Mouse (Mus musculus): ENCODE data around the gene Rgs9bp. TPM values are rescaled to one million over a fixed set of nuclear protein-coding genes. Genes with fewer than 3 reads are reported as not detected.

Gene Rgs9bp
- polyA plus RNA-seq, 3 experiments from 2014 or later: not detected

Other genes starting within 250 kb of the Rgs9bp start
- gene Faap24, start 188.7 kb downstream of the Rgs9bp start, polyA plus RNA-seq (2017; shearing (Covaris generic)): 10 to 100 TPM; 32.3 to 41.3 (median 34.6) TPM
- 10 to 100 TPM; 10.6 to 22.9 (median 17.3) TPM for gene Cep89, start 188.5 kb downstream of the Rgs9bp start, polyA plus RNA-seq (2017; shearing (Covaris generic))
- gene Slc7a9, start 136.8 kb downstream of the Rgs9bp start, polyA plus RNA-seq (2017; shearing (Covaris generic)): not detected
- gene Tdrd12, start 47.8 kb downstream of the Rgs9bp start, polyA plus RNA-seq (2017; shearing (Covaris generic)): not detected
- 10 to 100 TPM; 48.7 to 54.7 (median 50.4) TPM for gene Nudt19, start 29.3 kb downstream of the Rgs9bp start, polyA plus RNA-seq (2017; shearing (Covaris generic))
- 10 to 100 TPM; 44.9 to 51.8 (median 50.5) TPM for gene Ankrd27, start 662 bp upstream of the Rgs9bp start, polyA plus RNA-seq (2017; shearing (Covaris generic))
- gene Pdcd5, start 61.9 kb upstream of the Rgs9bp start, polyA plus RNA-seq (2017; shearing (Covaris generic)): 10 to 100 TPM; 64.1 to 81.9 (median 67.9) TPM
- gene Dpy19l3, start 168.9 kb upstream of the Rgs9bp start, polyA plus RNA-seq (2017; shearing (Covaris generic)): 10 to 100 TPM; 32.9 to 50.5 (median 38.3) TPM
- gene Zfp507, start 217.4 kb upstream of the Rgs9bp start, polyA plus RNA-seq (2017; shearing (Covaris generic)): 1 to 10 TPM; 3.7 to 7.9 (median 7.8) TPM

All from inflammation-experienced regulatory T-cells, adult 6 months (primary cell).